Mouse (Mus musculus): ENCODE data around the gene Kin. TPM values are rescaled to one million over a fixed set of nuclear protein-coding genes. Genes with fewer than 3 reads are reported as not detected.

The Kin gene
- polyA plus RNA-seq, 3 experiments from 2014 or later: 26.3 to 32.4 (median 31.1) TPM

DNA sequence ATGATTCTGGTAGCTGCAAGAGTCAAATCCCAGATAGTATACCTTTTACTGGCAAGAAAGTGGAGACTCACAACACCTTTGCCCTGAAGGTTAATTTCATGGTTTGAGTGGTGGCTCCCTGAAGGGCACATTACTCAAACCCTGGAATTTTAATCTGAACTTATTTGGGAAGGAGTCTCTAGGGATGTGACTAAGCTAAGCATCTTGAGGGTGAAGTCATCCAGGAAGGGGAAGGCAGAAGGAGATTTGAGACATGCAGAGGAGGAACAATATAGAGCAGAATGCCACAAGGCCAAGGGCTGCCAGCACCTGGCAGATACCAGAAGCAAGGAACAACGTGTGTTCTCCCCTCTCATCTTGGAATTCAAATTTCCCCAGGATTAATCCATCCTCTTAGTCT lies 38.4 kb downstream of the Kin start:
- no peak for ATAC-seq

GRCm38 (mm10) chr2:10119276-10119675 lies 38.9 kb downstream of the Kin start:
- no peak for ATAC-seq

- ATAC-seq: no peak
Observed at GRCm38 (mm10) chr2:10121826-10122225, 41.4 kb downstream of the Kin start.

GRCm38 (mm10) chr2:10126122-10126521 lies 45.7 kb downstream of the Kin start:
- ATAC-seq: no peak

DNA sequence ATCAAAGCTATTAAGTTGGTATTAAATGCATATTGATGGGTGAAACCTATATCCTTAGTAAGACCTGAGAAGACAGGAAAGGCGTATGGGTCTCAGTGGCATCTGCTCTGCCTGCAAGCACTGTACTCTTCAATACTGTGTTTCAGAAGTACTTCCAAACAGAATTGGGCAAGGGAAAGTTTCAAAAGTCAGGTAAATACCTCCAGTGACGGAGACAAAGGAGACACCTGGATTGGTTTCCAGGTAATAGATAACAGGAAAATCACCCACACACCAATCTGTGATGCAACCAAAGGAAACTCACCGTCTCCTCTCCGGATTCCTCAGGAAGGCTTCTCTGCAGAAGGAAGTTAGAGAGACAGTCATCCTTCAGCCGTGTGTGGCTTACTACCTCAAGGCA lies 47.1 kb downstream of the Kin start:
- ATAC-seq: no peak

- ATAC-seq: no peak
Observed at GRCm38 (mm10) chr2:10128571-10128970, 48.2 kb downstream of the Kin start.

GRCm38 (mm10) chr2:10130341-10130990 lies 50.1 kb downstream of the Kin start:
- no peak for ATAC-seq

DNA sequence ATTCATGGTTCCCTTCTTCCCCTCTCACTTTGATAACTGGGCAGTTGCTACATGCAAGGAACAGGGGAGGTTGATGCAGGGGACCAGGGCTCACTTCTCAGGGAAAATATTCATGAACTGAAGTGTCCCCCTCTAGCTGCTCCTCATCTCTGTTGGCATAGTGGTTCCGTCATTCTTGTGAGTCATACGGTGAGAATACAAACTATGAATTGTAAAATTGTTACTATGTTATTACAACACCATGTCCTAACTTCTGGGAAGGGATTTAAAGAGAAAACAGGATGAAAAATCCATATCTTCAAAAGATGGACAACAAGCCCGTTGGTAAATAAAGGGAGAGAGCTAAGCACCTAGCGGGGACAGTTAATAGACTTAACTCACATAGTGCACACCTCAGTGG lies 50.9 kb downstream of the Kin start, which contains the start of gene Itih2:
Itih2 (minus strand) TSS at position 101 of the 400 bp plus-strand sequence.
- no peak for ATAC-seq

GRCm38 (mm10) chr2:10132128-10132527 lies 51.7 kb downstream of the Kin start:
- no peak for ATAC-seq

DNA sequence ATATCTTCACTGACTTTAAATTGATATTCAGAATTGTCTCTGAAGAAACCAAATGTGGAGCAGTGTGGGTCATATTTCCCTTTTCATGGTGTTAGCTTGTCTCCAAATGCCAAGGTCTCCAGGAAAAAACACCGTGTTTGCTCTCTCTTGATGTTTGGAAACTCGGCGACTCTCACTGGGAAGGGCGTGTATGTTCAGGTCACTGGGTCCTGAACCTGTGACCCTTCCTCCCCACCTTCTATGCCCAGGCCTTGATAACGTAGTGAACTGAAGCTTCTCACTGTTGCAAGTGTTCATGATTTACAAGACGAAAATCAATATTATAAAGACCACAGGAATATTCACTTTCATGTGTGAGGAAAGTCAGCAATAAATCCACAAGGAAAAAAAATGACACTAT lies 53.5 kb downstream of the Kin start:
- no peak for ATAC-seq

DNA sequence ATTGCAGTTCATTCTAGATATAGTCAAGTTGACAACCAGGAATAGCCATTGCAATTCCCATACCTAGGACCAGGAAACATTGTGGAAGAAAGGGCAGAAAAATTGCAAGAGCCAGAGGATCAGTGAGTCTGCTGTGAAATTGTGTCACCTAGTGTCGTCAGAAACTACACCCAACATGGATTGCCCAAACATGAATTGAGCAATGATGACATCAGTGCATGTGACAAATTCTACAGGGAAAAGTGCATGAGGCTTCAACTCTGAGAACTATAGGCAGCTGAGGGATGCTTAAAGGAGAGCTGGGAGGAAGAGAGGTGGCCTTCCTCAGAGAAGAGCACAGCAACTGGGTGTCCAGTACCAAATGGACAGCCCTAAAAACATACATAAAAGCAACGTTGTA lies 56.9 kb downstream of the Kin start:
- ATAC-seq: no peak

- ATAC-seq: no peak
Observed at GRCm38 (mm10) chr2:10140456-10140855, 60.1 kb downstream of the Kin start.

Other genes with a start within 250 kb of the Kin start
- gene 4930412O13Rik, start 199.3 kb upstream of the Kin start, polyA plus RNA-seq (2017; shearing (Covaris generic)): not detected
- gene 9230102O04Rik, start 191.1 kb upstream of the Kin start, polyA plus RNA-seq (2017; shearing (Covaris generic)): 1 to 10 TPM in 2 of 3 experiments, not detected in 1; 1.5 to 1.6 TPM
- gene Gata3, start 190.6 kb upstream of the Kin start, polyA plus RNA-seq (2017; shearing (Covaris generic)): 100 to 1,000 TPM; 131 to 148 (median 135) TPM
- gene Taf3, start 32.0 kb upstream of the Kin start, polyA plus RNA-seq (2017; shearing (Covaris generic)): 10 to 100 TPM; 12.7 to 19.0 (median 17.6) TPM
- gene Atp5c1, start 83 bp upstream of the Kin start, polyA plus RNA-seq (2017; shearing (Covaris generic)): 100 to 1,000 TPM; 577 to 685 (median 654) TPM
- gene Itih2, start 50.8 kb downstream of the Kin start, polyA plus RNA-seq (2017; shearing (Covaris generic)): not detected
- 10 to 100 TPM in 1 of 3 experiments, 1 to 10 TPM in 2; 6.5 to 11.0 (median 7.3) TPM for gene Itih5, start 73.0 kb downstream of the Kin start, polyA plus RNA-seq (2017; shearing (Covaris generic))